Mouse (Mus musculus) left cerebral cortex, postnatal 10 days (tissue): ENCODE data around the gene Igsf21. TPM values are rescaled to one million over a fixed set of nuclear protein-coding genes. Genes with fewer than 3 reads are reported as not detected.

Source experiments
- DNase-seq, 2 experiments: peaks; one replicate each; pipeline ENCODE4 v3.0.0; 2021 to 2022; ENCODE audit warnings: low spot score in 2 of 2, mixed read lengths in 1 of 2; ENCODE audit errors: extremely low spot score in 1 of 2
- intact Hi-C: fragments of 180-260 bp; cut with DNase I; formaldehyde crosslinking; loops from one replicate; pipeline ENCODE4 v1.15.1; 2025
- total RNA-seq, 2 experiments: library from RNA; stranded (reverse); gene quantifications; 2 replicates each; pipeline ENCODE4 v1.2.3; 2021

The Igsf21 gene
- total RNA-seq, 2 experiments from 2014 or later, result 147 to 158 TPM

DNA sequence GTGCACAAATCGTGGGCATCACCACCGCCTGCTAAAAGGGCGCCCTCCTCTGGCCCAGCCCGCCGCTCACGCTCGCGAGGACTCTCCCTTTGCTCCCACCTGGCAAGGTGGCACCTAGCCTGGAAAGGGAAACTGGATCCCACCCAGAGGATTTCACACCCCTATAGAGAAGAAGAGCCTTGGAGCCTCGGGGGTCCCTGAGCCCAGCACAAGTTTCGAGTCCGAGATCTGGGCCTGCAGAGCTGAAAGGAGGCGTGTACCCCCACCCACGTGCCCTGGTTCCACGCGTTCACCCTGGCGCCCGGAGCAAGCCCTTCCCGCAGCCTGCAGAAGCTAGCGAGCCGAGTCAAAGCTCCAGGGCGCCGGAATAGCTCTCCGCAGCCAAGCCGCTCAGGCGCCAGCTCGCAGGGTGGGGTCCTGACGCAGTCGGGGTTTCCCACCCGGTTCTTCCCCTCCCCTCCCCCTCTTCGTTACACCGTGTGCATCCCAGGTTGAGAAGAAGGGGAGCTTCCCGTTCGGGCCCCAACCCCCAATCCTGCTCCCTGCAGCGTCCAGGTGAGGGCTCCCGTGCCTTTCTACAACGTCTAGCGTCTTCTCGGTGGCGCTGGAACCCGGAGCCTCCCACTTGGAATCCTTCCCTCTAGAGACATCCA lies 2.3 kb downstream of the Igsf21 start:
- DNase-seq, result peak in 1 of 2 experiments; percentile 62
- intact Hi-C loops, result loop anchor here (10.0 kb wide), 2 partner anchors 209 to 431 kb away; no protein-coding TSS in a partner anchor

DNA sequence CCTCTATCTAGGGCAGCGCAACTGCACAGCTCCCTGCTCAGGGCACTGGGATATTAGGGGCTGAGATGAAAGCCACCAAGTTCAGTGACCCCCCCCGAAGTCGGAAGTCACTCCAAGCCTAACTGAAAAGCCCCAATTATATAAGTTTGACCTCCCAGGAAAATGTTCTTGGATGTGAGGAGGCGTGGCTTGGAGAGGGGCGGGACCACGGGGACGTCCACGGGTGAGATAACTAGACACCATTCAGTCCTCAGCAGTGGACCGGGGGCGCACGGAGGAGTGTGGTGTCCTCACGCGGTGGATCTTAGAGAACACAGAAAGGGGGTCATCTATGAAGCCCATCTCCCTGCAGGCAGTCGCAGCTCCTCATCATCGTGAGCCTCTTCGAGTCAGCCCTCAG lies 3.4 kb downstream of the Igsf21 start:
- intact Hi-C loops, result loop anchor here (10.0 kb wide), 2 partner anchors 208 to 432 kb away; no protein-coding TSS in a partner anchor
- DNase-seq, result no peak

DNA sequence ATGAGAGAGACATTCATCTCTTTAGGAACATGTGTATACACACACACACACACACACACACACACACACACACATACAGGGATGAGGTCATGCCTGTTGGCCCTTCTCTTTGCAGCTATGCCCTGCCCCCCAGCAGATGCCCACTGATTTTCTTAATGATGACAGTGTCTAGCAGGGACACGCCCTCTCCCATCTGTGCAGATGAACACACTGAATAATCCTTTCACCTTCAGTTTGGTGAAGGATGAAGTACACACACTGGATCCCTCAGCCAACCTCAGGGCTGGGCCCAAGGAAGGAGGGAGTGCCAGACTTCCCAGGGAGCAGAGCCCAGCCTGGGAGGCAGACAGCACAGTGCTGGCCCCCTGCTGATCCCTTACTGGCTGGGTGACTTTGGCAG lies 4.3 kb downstream of the Igsf21 start:
- intact Hi-C loops, result loop anchor here (10.0 kb wide), 2 partner anchors 207 to 433 kb away; no protein-coding TSS in a partner anchor
- DNase-seq, result no peak

DNA sequence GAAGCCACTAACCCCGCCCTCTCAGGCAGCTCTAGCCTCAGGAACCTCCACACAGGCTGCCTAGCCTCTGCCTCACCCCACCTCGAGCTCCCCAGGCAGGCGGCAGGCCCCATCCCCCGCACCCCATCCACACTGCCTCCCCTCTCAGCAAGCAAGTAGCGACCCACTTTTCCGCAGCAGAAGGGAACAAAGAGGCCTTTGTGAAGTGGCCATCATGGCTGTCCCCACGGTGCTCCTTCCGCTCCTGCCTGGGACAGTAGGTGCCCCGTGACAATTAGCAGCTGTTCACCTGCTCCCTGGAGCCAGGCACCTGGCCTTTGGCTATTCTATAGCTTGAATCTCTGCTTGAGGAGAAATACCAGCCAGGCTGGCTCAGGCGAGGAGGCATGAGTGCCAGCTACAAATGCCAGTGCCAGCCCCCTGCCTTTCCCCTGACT lies 9.3 kb downstream of the Igsf21 start:
- intact Hi-C loops, result no loop called here
- DNase-seq, result peak in 1 of 2 experiments; percentile 64

DNA sequence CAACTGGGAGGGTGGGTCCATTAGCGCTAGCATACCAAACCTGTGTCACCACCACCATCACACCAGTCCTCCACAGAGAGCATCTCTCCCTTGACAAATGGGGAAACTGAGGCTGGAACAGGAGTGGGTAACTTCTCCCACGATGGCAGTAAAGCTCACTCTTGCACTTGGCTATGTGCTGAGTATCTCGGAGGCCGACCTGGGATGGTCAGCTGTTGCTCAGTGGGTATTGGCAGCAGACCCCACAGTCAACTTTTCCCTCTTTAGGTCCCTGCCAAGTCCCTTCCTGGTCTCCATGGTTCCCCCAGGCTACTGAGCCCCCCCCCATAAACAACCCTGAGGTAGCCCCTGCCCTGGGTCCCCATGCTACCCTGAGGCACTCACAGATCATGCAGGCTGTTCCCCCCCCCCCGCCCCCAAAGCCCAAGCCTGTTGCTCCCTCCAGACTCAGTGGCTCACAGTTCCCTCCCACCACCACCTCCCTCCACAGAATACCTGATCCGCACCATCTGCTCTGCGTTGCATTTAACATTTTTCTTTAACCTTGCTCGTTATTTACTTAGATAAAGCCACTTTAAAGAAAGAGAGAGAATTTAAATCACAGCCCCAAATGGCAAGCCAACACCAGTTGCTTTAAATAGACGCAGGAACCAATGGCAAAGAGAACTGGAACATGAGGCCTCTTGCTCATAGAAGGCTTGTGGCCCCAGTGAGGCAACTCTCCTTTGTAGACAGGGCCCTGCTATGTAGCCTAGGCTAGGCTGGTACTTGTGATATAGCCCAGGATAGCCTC lies 11.0 kb downstream of the Igsf21 start:
- intact Hi-C loops, result no loop called here
- no peak for DNase-seq

DNA sequence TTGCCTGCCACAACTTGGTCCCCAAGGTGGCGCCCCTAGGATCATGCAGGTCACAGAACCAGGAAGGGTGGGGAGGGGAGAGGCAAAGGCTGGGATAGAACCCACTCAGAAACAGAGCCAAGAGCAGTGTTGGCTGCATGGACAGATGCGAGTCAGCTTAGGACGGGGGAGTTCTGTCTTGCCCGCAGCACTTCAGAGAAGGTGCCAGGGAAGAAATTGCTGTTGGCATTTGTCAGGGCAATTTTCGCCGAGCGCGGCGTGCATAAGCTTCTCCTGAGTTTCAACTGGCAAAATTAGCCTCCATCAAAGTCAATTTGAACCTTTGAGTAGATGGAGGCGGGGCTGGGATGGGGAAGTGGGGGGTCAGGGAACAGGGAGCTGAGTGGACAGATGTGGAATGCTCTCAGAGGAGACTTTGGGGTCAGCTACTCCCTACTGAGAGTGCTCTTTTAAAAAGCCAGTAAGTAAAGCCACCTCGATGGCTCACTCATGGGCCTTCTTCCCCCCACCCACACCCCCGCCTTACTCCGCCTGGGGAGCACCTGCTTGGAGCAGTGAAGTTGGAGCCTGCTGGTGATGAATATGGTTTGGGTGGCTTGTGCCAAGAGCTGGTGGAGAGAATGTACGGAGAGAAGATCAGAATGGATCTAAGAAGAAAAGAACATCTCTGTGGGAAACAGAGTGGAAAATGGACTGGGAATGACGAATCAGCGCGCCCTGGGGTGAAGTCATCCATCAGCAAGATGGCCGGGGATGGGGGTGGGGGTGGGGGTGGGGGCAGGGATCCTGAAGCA lies 12.0 kb downstream of the Igsf21 start:
- intact Hi-C loops, result no loop called here
- DNase-seq, result no peak

DNA sequence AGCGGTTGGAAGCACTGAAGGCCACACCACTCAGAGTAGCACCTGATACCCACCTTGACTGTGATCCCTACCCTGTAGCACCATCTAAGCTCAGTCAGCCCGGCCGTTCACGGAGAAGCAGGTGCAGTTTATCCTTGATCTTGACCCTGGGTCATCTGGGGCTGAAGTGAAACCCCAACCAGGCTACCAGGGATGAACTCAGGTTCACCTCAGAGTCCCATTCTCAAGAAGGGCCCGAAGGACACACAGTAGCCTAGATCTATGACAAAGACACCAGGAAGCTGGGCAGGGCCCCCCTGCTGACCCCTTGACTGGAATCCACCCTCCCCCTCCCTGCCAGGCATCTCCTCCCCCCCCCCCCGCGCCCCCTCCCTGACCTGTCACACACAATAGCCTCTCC lies 18.7 kb downstream of the Igsf21 start:
- no peak for DNase-seq
- intact Hi-C loops, result no loop called here

DNA sequence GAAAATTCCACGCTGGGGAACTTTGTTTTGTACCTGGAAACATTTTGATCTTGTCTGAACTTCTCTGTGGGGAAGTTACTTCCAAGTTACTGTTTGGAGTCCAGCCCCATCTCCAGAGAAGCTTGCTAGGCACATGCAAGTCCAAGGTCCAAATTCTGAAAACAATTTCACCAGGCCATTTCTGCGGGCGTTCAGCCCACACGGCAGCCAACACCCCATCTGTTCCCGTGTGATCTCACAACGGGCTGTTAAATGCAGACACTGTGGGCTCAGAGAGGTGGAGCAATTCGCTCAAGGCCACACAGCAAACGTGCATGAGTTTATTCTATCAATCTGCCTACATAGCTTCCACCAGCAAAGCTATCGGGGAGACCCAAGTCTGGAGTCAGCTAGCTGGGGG lies 21.4 kb downstream of the Igsf21 start:
- DNase-seq, result no peak
- intact Hi-C loops, result no loop called here

DNA sequence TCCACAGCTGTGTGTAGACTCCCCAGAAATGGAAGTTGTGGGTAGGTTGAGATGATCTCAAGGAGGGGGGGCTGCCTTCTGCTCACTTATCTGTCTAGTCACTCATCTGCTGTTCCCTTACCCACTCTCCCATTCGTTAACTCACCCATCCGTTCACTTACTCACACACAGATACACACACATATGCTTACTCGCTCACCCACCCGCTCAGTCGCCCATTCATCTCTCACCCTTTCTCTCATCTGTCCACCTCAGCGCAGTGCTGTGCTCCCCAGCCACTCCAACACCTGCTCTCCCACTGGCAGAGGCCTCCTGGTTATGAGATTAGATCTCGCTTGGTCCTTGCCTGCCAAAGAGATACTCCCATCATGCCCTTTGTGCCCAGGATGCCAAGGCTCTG lies 22.1 kb downstream of the Igsf21 start:
- DNase-seq, result no peak
- intact Hi-C loops, result no loop called here

DNA sequence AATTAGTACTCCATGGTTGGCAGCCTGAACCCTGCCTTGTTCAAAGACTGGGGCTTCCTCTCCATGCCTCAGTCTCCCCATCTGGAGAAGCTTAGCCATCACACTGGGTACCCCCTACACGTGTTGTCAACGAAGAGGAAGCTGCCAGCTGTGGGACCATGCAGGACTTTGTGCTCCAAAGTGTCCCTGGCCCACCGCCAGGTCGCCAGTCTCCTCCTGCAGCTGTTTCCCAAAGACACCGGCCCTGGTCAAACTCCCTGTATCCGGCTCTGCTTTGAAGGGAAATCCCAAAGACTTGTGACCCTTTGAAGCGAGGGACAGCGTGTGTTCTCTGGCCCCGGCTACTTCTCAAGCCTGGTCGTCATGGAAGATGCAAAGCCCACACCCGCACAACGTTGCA lies 23.5 kb downstream of the Igsf21 start:
- peak in 1 of 2 experiments; percentile 74 for DNase-seq
- intact Hi-C loops, result no loop called here

DNA sequence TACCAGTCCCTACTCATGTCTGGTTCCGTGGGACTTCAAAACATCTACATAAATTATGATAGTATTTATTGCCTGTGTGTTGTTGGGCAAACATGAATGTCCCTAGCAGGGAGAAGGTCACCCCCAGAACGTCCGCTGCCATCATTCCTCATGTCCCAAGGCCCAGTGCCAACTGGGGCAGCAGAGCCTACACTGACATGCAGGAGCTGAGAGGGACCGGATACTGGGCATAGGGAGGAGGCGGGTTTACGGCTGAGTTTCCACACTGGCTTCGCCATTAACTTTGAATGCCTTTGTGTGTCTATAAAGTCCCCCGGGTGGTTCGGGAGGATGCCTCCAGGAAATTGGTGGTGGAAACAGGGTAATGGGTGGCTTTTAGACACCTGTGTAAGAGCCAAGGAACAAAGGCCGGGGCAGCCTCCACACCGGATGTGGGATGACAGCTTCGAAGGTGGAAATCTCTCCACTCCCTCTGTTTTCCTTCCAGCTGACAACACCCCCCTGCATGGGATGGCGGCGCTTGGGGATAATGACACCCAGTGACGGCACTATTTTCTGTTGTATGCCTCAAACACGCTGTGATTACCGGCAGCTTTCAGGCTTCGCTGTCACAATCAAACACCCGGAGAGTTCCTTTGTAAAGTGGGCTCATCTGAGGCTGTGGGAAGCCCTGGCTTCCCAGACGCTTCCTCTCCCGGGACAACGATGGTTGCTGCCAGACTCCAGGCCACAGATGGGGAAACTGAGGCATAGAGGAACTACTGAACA lies 26.1 kb downstream of the Igsf21 start:
- DNase-seq, result no peak
- intact Hi-C loops, result no loop called here

DNA sequence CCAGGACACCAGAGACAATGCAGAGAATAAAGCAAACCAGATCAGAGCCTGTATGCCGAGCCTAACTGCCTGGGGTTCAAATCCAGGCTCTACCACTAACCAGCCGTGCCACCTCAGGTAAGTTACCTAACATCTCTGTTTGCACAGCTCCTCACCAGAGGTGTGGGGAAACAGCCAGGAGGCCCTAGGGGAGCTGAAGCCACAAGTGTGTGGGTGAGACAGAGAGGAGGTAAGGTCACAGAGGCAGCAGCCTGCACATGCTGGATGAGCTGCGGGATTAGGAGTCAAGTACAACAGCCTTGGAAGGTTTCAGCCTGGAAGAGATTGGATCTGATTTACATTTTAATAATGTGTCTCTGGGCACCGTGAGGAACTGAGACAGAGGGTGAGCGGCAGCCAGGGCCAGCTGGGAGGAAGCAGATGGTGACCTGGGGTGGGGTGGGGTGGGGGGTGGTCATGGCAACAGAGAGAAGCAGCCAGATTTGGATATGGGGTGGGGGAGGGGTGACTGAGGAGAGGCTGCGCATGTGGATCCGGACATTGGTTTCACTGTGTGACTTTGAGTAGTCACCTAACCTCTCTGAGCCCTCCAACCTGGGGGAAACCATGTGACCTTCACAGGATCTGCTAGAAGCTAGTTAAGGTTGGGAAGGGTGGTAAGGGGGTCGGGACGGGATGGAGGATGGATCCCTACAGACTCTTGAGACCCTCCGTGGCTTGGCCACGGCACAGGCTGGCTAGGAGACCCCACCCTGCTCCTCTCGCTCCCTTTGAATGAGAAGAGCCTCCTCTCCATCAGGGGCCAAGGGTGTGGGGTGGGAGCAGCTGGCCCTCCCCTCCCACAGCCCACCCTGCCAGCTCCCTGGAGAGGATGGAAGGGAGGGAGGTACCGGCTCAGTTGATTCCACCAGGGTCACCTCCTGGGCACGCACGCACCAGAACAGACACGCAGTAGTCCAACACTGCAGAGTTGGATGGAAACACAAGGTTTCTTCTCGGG lies 27.4 kb downstream of the Igsf21 start:
- intact Hi-C loops, result no loop called here
- no peak for DNase-seq

DNA sequence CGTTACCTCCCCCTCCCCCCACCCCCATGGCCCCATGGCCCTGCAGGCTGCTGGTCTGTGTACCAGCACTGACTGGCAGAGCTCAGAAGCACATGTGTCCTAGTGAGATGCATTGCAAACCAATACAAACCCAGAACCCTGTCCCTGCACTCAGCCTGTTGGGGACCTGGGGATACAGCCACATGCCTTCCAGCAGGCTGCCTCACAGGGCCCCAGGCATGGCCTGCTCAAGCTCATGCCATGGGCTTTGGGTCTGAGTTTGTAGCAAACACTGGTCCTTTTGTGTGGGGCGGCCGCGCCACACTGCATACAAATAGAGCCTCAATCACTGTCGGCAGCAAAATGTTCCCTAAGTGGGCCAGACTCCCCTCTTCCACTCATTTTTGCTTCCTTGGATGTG lies 28.2 kb downstream of the Igsf21 start:
- intact Hi-C loops, result no loop called here
- peak in 1 of 2 experiments; percentile 54 for DNase-seq

DNA sequence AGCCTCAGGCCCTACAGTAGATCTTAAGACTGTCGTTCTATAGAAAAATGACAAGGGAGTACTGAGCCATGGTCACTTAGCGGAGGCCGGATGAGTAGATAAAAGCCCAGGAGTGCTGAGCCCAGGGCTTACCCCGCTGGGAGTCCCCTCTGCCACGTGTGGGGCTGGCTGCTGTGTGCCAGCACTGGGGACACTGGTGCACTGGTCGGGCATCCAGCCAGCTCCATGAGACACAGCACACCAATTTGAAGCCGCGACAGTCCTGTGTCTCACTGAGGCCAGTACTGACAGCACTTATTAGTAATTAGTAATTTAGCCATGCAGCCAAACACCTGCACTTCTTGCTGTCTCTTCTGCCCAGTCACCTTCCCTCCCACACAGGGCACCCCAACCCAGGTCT lies 28.6 kb downstream of the Igsf21 start:
- intact Hi-C loops, result no loop called here
- no peak for DNase-seq

DNA sequence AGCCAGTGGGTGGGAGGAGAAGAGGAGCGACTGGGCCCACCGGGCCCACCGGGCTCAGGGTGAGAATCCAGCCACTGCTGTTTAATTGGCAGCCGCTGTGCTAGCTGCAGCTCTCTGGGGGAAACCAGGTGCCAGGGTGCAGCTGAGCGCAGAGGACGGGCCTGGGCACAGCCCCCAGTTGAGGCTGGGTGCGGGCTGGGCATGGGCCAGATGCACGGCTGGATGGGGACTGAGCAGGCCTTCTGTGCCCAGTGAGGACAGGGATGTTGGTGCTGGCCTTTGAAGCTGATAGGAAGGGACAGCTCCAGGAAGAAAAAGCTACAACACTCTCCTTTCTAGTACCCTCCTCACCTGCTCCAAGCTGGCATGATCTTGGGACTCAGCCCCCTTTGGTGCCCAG lies 30.5 kb downstream of the Igsf21 start:
- intact Hi-C loops, result no loop called here

DNA sequence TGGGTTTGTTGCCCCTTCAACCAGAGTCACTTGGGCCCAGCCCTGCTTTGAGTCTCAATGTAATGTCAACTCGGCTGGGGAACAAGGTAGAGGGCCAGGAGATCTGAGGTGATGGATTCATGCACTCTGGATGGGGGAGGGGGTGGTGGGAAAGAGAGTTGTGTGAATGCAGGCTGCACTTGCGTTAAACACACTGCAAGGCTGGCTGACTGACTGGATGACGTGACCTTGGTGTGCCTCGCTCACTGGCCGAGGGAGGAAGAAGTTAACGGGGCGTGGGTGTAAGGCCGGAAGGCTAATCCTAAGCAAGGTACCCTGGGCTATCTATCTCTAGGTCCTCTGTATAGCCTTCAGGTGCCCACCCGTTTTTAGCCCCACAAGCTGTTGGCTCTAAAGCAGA lies 31.4 kb downstream of the Igsf21 start:
- DNase-seq, result no peak
- intact Hi-C loops, result no loop called here

More for the DNA sequence above, 30.5 kb downstream of the Igsf21 start:
- DNase-seq, result no peak

DNA sequence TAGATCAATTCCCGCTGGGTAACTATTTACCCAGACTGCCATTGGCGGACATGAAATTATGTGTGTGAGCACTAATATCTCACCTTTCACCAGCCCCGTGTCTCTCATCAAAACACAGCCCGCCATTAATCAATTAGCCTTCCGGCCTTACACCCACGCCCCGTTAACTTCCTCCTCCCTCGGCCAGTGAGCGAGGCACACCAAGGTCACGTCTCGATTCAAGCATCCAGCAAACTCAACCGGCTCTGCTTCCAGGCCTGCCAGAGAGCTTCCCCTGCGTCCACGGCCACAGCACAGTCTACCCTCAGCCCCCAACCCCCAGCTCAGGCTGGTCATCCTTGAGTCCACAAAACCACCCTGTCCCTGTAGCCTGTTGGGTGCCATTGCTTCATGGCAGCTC lies 32.2 kb downstream of the Igsf21 start:
- DNase-seq, result no peak
- intact Hi-C loops, result no loop called here
